Mouse (Mus musculus): ENCODE results near the gene Cdh4. TPM values are rescaled to one million over a fixed set of nuclear protein-coding genes. Genes with fewer than 3 reads are reported as not detected.

Cdh4 gene
- polyA plus RNA-seq, 2 experiments, result 0.07 to 0.09 TPM

- Histone ChIP-seq H3K27ac (no peak overlapping the region), H3K9ac (replicated peaks) (no peak overlapping the region), H3K4me3 (ENCODE audit: insufficient read depth in 1 of 2, low read depth in 2 of 2, low read length in 2 of 2) (no peak overlapping the region), H3K4me2 (ENCODE audit: low read depth) (no peak overlapping the region), H3K9me3 (ENCODE audit: control insufficient read depth, low read length) (no peaks in the 10 kb centered on the region), H3K27me3 (ENCODE audit: control insufficient read depth, insufficient read depth, low read length) (no peaks in the 10 kb centered on the region), H3K4me1 (replicated peaks; ENCODE audit: control insufficient read depth in 2 of 2, insufficient read depth in 2 of 2, low read length in 1 of 2) (no peaks in the 10 kb centered on the region), H3K36me3 (replicated peaks; ENCODE audit: control insufficient read depth, insufficient read depth, low read depth) (no peaks in the 10 kb centered on the region)
- ATAC-seq (ENCODE audit: insufficient read depth) (no peak), DNase-seq (ENCODE audit: low read depth in 3 of 3, low spot score in 3 of 3) (no peak)
- 43% methylated on average over 3 of the region's 3 CpGs for WGBS (ENCODE audit: insufficient replicate concordance)
- TF ChIP-seq CTCF (IDR thresholded peaks at IDR 0.05; ENCODE audit: low read depth) (no peak), EP300 (IDR thresholded peaks at IDR 0.05; ENCODE audit: low read depth) (no peak)
Measured at GRCm38 (mm10) chr2:179867669-179868068, 425.4 kb downstream of the Cdh4 start.

DNA sequence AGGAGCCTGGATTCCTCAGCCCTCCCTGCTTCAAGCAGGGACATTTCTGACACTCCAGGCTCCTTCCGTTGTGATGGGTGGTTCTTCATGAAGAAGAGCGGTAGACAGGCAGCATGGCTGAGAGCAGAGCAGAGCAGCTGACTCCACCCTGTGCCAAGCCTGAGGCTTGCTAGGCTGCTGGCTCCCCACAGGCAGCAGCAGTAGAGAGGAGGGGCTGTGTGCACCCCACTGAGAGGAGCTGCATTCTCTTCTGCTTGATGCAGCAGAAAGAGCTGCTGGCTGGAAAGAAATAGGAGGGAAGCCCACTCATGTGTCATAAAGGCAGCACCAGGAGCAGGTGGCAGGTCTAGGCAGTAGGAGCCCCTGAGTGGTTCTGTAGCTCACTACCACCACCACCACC lies 427.6 kb downstream of the Cdh4 start:
- H3K27ac ChIP-seq, result no peak overlapping the region
- no peak for TF ChIP-seq EP300 (IDR thresholded peaks at IDR 0.05; ENCODE audit: low read depth)
- TF ChIP-seq CTCF (IDR thresholded peaks at IDR 0.05; ENCODE audit: low read depth), result no peak
- ATAC-seq (ENCODE audit: insufficient read depth), result no peak
- DNase-seq (ENCODE audit: low read depth in 3 of 3, low spot score in 3 of 3), result no peak
- no peaks in the 10 kb centered on the region for H3K4me1 ChIP-seq (replicated peaks; ENCODE audit: control insufficient read depth in 2 of 2, insufficient read depth in 2 of 2, low read length in 1 of 2)
- no peak overlapping the region for H3K4me3 ChIP-seq (ENCODE audit: insufficient read depth in 1 of 2, low read depth in 2 of 2, low read length in 2 of 2)
- no peaks in the 10 kb centered on the region for H3K36me3 ChIP-seq (replicated peaks; ENCODE audit: control insufficient read depth, insufficient read depth, low read depth)
- WGBS (ENCODE audit: insufficient replicate concordance), result 9% methylated on average over 2 of the region's 2 CpGs
- no peak overlapping the region for H3K9ac ChIP-seq (replicated peaks)
- H3K4me2 ChIP-seq (ENCODE audit: low read depth), result no peak overlapping the region
- no peaks in the 10 kb centered on the region for H3K9me3 ChIP-seq (ENCODE audit: control insufficient read depth, low read length)
- no peaks in the 10 kb centered on the region for H3K27me3 ChIP-seq (ENCODE audit: control insufficient read depth, insufficient read depth, low read length)

- H3K36me3 ChIP-seq (replicated peaks; ENCODE audit: control insufficient read depth, insufficient read depth, low read depth), result no peaks in the 10 kb centered on the region
- H3K27ac ChIP-seq, result no peak overlapping the region
- H3K4me3 ChIP-seq (ENCODE audit: insufficient read depth in 1 of 2, low read depth in 2 of 2, low read length in 2 of 2), result no peak overlapping the region
- TF ChIP-seq EP300 (IDR thresholded peaks at IDR 0.05; ENCODE audit: low read depth) (no peak), CTCF (IDR thresholded peaks at IDR 0.05; ENCODE audit: low read depth) (peak; percentile 30)
- ATAC-seq (ENCODE audit: insufficient read depth) (no peak), DNase-seq (ENCODE audit: low read depth in 3 of 3, low spot score in 3 of 3) (no peak)
- no peak overlapping the region for H3K4me2 ChIP-seq (ENCODE audit: low read depth)
- no peaks in the 10 kb centered on the region for H3K9me3 ChIP-seq (ENCODE audit: control insufficient read depth, low read length)
- H3K27me3 ChIP-seq (ENCODE audit: control insufficient read depth, insufficient read depth, low read length), result no peaks in the 10 kb centered on the region
- 59% methylated on average over 5 of the region's 5 CpGs for WGBS (ENCODE audit: insufficient replicate concordance)
- no peaks in the 10 kb centered on the region for H3K4me1 ChIP-seq (replicated peaks; ENCODE audit: control insufficient read depth in 2 of 2, insufficient read depth in 2 of 2, low read length in 1 of 2)
- no peak overlapping the region for H3K9ac ChIP-seq (replicated peaks)
Measured at GRCm38 (mm10) chr2:179872724-179873123, 430.5 kb downstream of the Cdh4 start.

DNA sequence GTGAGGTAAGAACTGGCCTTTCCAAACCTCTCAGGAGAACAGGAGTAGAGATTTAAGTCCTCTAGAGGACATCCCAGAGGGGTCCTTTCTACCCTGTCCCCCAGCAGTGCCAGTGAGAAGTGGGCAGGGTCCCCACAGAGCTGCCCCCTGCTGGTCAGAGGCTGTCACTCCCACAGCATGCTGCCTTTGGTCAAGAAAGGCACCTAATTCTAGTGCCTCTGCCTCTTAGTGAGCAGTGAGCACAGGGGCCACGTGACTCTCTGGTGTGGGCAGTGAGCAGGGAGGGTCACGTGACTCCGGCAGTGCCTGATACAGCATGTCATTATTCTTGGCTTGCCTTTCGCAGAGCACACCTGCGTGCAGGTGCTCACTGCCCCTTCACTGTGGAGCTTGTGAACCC lies 431.1 kb downstream of the Cdh4 start:
- Histone ChIP-seq H3K27ac (no peak overlapping the region), H3K4me2 (ENCODE audit: low read depth) (no peak overlapping the region), H3K4me3 (ENCODE audit: insufficient read depth in 1 of 2, low read depth in 2 of 2, low read length in 2 of 2) (no peak overlapping the region), H3K4me1 (replicated peaks; ENCODE audit: control insufficient read depth in 2 of 2, insufficient read depth in 2 of 2, low read length in 1 of 2) (no peaks in the 10 kb centered on the region), H3K9ac (replicated peaks) (no peak overlapping the region), H3K9me3 (ENCODE audit: control insufficient read depth, low read length) (no peaks in the 10 kb centered on the region), H3K36me3 (replicated peaks; ENCODE audit: control insufficient read depth, insufficient read depth, low read depth) (no peaks in the 10 kb centered on the region), H3K27me3 (ENCODE audit: control insufficient read depth, insufficient read depth, low read length) (no peaks in the 10 kb centered on the region)
- 38% methylated on average over 5 of the region's 5 CpGs for WGBS (ENCODE audit: insufficient replicate concordance)
- ATAC-seq (ENCODE audit: insufficient read depth) (no peak), DNase-seq (ENCODE audit: low read depth in 3 of 3, low spot score in 3 of 3) (no peak)
- TF ChIP-seq EP300 (IDR thresholded peaks at IDR 0.05; ENCODE audit: low read depth), result no peak
- TF ChIP-seq CTCF (IDR thresholded peaks at IDR 0.05; ENCODE audit: low read depth), result peak; percentile 70

- H3K9me3 ChIP-seq (ENCODE audit: control insufficient read depth, low read length), result no peaks in the 10 kb centered on the region
- ATAC-seq (ENCODE audit: insufficient read depth) (peak; percentile 24), DNase-seq (ENCODE audit: low read depth in 3 of 3, low spot score in 3 of 3) (peak; percentile 27 to 53 (median 42))
- no peaks in the 10 kb centered on the region for H3K4me1 ChIP-seq (replicated peaks; ENCODE audit: control insufficient read depth in 2 of 2, insufficient read depth in 2 of 2, low read length in 1 of 2)
- H3K4me3 ChIP-seq (ENCODE audit: insufficient read depth in 1 of 2, low read depth in 2 of 2, low read length in 2 of 2), result no peak overlapping the region
- H3K27me3 ChIP-seq (ENCODE audit: control insufficient read depth, insufficient read depth, low read length), result no peaks in the 10 kb centered on the region
- TF ChIP-seq EP300 (IDR thresholded peaks at IDR 0.05; ENCODE audit: low read depth) (no peak), CTCF (IDR thresholded peaks at IDR 0.05; ENCODE audit: low read depth) (peak; percentile 91)
- H3K9ac ChIP-seq (replicated peaks), result no peak overlapping the region
- no peak overlapping the region for H3K4me2 ChIP-seq (ENCODE audit: low read depth)
- H3K27ac ChIP-seq, result no peak overlapping the region
- H3K36me3 ChIP-seq (replicated peaks; ENCODE audit: control insufficient read depth, insufficient read depth, low read depth), result no peaks in the 10 kb centered on the region
- WGBS (ENCODE audit: insufficient replicate concordance), result 5% methylated on average over 3 of the region's 3 CpGs
Measured at GRCm38 (mm10) chr2:179875147-179875546, 432.9 kb downstream of the Cdh4 start.
